Mouse (Mus musculus) CH12F3 (cell line): ENCODE data around the gene Ogg1.

ENCODE experiments used
- in situ Hi-C: fragments of 300-500 bp; cut with MboI; formaldehyde crosslinking; loops from 2 replicates; pipeline ENCODE4 v1.14.3; 2020; ENCODE audit warnings: low sequenced_read_pairs

Ogg1 gene

DNA sequence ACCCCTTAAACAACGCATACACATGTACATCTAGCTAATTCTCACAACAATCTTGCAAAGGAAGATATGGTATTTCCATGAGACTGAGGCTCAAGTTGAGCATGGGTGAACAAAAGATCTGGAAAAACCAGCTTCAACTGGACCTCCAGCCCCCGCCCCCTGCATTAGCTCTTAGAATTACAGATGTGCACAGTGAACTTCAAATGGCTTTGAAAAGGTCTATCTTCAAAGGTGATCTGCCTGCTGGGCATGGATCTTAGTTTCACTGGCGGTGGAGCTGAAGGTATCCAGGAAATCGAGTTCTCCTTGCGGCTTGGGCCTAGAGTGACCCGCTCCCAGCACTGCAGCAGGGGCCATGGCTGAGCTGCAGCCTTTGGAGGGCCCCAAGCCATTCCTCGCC is 41.4 kb downstream of the Ogg1 start:
- in situ Hi-C loops = no loop called here

DNA sequence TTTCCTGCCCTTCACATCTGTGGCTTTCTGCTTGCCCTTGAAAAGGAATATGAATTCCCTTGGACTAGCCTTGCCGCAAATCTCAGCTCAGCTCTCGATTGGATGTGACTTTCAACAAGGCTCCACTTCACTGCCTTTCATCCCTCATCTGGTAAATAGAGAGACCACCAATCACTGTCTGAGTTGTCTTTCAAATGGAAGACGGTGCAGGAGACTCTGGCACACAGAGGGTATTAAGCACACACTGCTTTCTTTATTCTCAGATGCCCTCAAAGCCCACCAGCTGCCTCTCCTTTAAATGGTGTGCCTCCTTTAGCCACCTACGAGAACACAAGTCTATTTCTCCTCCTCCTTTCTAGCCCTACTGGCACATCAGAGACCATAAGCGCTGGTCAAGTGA is 41.8 kb downstream of the Ogg1 start:
- in situ Hi-C loops = no loop called here

DNA sequence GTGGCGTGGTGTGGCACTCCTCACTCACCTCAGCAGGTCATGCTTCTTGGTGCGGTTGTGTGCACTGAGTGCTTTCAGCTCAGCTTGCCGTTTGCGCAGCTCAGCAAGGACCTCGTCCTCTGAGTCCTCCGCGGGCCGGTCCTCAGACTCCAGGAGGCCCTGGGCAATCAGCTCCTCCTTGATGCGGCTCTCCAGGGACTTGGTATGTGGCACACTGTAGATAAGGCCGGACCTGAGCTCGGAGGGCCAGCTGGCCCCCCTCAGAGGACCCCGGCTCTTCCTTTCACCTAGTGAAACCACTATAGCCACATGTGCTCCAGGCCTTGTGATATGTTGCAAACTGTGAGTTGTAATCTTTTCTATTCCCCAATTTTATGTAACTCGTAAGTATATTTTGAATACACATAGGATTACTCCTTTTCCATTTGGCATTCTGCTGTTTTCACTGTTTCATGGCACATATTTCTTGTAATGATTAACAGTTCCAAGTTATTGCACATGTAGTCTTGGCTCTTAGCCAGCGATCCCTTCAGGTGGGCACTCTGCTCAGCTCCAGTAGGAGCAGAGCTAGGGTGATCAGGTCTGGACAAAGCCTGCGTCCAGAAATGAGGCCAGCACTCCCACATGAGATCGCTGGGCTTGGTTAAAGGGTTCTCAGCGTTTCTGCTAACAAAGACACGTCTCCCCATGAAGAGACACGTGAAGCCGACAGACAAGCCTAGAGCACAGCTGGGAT is 43.6 kb downstream of the Ogg1 start:
- in situ Hi-C loops = no loop called here

DNA sequence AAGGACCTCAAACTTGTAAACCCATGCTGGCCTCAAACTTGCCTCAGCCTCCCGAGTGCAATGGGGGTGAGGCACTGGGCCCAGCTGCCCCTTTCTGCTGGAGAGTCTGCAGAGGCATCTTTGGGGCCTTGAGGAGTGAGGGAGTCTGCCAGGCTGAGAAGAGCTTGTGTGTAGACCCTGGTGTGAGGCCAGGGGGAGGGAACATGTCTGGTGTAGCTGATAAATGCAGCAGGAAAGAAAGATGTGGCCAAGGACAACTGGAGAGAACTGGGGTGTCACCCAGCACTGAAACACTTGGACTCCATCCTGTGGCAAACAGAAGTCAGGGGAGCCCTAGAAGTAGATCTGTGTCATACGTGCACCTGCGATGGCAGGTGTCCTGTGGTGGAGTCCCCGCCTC is 46.7 kb downstream of the Ogg1 start:
- in situ Hi-C loops = no loop called here

DNA sequence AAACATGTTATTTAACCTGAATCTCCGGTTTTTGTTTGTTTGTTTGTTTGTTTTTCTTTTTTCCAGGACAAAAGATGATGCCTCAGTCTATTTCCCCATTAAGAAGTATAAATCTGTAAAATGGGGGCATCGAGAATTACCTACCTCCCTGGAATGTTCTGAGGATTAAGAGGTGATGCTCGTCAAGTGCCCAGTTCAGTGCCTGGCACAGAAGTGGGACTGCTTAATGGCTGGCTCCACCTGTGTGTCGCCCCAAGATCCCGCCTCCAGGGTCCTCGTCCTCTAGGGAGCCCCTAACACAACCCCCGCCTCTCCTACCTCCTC is 50.4 kb downstream of the Ogg1 start:
- in situ Hi-C loops = no loop called here

DNA sequence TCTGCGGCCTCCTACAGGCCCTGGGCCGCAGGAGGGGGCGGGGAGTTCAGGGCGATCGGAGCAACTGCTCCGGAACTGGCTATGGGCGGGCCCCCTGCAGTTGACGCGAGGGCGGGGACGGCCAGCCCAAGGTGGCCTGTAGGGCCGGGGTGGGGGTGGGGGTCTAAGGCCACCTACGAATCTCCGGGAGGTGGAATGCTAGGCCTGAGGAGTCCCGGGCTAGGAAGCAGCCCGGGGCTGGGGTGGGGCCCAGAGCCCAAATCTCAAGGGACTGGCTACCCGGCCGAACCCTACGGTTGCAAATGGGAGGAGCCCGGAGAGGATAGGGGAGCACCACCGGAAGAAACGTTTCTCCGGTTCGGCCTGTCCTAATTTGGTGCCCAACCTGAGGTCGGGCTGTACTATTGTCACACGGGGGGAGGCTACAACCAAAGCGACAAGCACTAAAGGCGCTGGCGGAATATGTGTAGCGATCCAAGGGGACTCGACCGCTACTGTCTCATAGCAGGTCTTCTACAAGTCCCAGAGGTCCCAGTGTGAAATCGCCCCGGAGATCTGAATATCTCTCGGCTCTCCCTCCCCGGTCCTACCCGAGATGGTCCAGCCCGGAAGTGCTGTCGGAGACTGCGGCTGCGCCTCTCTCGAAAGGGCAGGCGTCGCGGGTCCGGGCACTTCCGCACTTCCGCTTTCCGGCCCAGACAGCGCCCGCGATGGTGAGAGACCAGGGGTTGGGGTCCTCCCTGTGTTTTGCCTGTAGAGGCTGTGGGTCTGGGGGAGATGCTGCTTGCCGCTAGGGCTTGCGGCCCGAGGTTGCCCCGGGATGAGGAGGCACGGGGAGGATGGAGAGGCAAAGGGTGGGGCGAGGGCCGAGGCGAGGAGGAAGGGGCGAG is 51.0 kb downstream of the Ogg1 start, which contains the start of the genes Tada3 and Arpc4:
Gene Tada3, minus strand, starts transcription at position 388 of the 890 bp plus-strand sequence.
Gene Arpc4, plus strand, starts transcription at position 620 of the 890 bp plus-strand sequence.
- in situ Hi-C loops = no loop called here

DNA sequence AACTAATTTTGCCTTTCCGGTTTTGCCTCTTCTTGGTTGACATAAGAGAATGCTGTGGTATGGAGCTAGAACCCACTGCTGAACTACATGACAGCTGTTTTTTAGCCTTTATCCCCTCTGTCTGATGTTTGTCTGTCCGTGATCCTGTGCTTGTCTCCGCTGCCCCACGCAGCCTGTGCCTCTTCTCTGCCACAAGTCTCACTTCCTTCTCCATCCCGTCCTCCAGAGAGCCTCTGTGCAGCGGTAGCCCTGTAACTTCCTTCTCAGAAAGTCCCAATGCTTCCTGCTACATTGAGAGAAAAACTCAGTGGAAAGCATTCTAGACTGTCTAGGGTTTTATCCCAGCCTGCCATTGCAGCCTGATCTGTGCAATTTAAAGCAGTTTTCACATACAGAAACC is 52.5 kb downstream of the Ogg1 start:
- in situ Hi-C loops = no loop called here

DNA sequence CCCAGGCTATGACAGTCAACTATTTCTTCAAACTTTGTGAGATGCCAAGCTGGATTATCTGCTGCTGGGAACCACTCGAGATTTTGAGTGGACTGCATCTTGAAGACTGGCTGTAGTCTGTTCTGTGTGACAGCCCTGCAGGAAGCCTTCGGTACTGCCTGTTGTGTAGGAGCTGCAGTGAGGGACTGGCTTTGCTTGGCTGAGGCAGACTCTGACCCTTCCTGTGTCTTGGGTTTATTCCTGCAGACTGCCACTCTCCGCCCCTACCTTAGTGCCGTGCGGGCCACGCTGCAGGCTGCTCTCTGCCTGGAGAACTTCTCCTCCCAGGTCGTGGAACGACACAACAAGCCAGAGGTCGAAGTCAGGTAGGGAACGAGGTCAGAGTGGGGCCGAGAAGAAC is 53.7 kb downstream of the Ogg1 start:
- in situ Hi-C loops = no loop called here

DNA sequence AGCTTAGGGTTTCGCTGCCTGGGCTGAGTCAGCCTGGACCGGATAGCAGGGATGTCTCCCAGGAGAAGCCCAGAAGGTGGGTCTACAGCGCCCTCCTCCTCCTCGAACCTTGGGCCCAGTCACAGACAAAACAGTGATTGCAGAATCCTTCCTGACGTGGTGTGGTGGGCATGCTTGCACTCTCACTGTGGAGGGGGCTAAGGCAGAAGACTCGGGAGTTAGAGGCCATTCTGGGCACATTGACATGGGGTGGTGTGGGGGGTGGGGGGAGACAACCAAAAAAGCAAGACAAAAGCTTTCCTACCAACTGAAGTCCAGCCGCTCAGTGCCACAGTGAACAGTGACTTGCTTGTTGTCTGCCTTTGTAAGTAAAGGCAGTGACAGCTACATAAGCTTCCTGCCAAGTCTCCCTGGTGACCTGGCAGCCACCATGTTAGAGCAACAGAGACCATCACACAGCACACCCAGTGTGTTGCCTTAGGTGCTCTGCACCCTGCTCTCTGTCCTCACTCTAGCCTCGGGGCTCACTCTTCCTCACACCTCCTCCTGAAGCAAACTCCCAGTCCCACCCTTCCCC is 57.7 kb downstream of the Ogg1 start:
- in situ Hi-C loops = no loop called here
